In genomic region chr9:43562016-43562415, GRCm38 (mm10) we compare ENCODE assay signal across 12 mouse cellular contexts.
"Had no signal": no experiment of that assay in that cellular context is flagged by ENCODE, and none has a peak within 500 bp of the region (broad histone marks: within the 10 kb centered on the region; RNA-seq: fewer than 3 reads in every experiment).

No protein-coding gene starts in this region.

- DNase-seq: left cerebral cortex, postnatal 4 days; liver; liver, embryonic 13.5 days; liver, postnatal 0 days; lung, adult 18-20 months; lung, adult 2 months; lung, embryonic 14.5 days; lung, postnatal 10 days; lung, postnatal 14 days; lung, postnatal 36 days; lung, postnatal 4 days; midbrain, embryonic 14.5 days had no signal
